Mouse (Mus musculus) hindbrain, embryonic 13.5 days (tissue): ENCODE measurements at regions not wholly inside any gene's neighbourhood (a gene's known extent, or its start where the extent isn't known, plus 50 kb on each side); places are given as distances from the start of the nearest gene placed in this dataset.

Source experiments
- ATAC-seq: fragments of 200-750 bp; cut with Nextera tagmentation; 2 replicates; pipeline ENCODE4 v1.8.0; 2017; ENCODE audit warnings: moderate TSS enrichment; ENCODE audit not compliant: low FRiP score
- H3K27ac ChIP-seq: fragments of 300-500 bp; sonication (generic); 2 replicates; pipeline ENCODE4 v1.5.1; 2015; ENCODE audit warnings: inconsistent platforms, mild to moderate bottlenecking, moderate library complexity
- H3K27me3 ChIP-seq: fragments of 300-500 bp; sonication (generic); 2 replicates; pipeline ENCODE4 v1.6.1; 2015; ENCODE audit warnings: mild to moderate bottlenecking, inconsistent platforms
- H3K36me3 ChIP-seq: fragments of 300-500 bp; sonication (generic); 2 replicates; pipeline ENCODE4 v1.6.1; 2015; ENCODE audit warnings: mild to moderate bottlenecking, inconsistent platforms
- H3K4me1 ChIP-seq: fragments of 300-500 bp; sonication (generic); replicated peaks from 2 replicates; pipeline ENCODE4 v1.6.1; 2015; ENCODE audit warnings: inconsistent platforms
- H3K4me2 ChIP-seq: fragments of 300-500 bp; sonication (generic); 2 replicates; pipeline ENCODE4 v1.6.1; 2015; ENCODE audit warnings: inconsistent platforms, mild to moderate bottlenecking, moderate library complexity
- H3K4me3 ChIP-seq: fragments of 300-500 bp; sonication (generic); 2 replicates; pipeline ENCODE4 v1.5.1; 2015; ENCODE audit warnings: mild to moderate bottlenecking, inconsistent platforms
- H3K9ac ChIP-seq: fragments of 300-500 bp; sonication (generic); 2 replicates; pipeline ENCODE4 v1.6.1; 2015; ENCODE audit warnings: mild to moderate bottlenecking, inconsistent platforms
- H3K9me3 ChIP-seq: fragments of 300-500 bp; sonication (generic); 2 replicates; pipeline ENCODE4 v1.6.1; 2016; ENCODE audit warnings: inconsistent platforms
- WGBS: fragments of 180-500 bp; shearing (Covaris S2); methylation state at CpG from one replicate; pipeline ENCODE4 v1.1.7; 2015; 5-methylcytosine and 5-hydroxymethylcytosine counted together

GRCm38 (mm10) chr4:88998286-88998685 is 118.3 kb upstream of the Ifne start:
- Histone ChIP-seq H3K4me1 (no peaks in the 10 kb centered on the region), H3K4me3 (no peak overlapping the region), H3K4me2 (no peak overlapping the region), H3K27ac (no peak overlapping the region), H3K27me3 (no peaks in the 10 kb centered on the region), H3K36me3 (no peaks in the 10 kb centered on the region), H3K9me3 (no peaks in the 10 kb centered on the region), H3K9ac (no peak overlapping the region)
- no peak for ATAC-seq
- WGBS, result 91% methylated on average over 5 of the region's 5 CpGs

- Histone ChIP-seq H3K4me3 (no peak overlapping the region), H3K4me2 (no peak overlapping the region), H3K27ac (no peak overlapping the region), H3K9ac (no peak overlapping the region), H3K27me3 (no peaks in the 10 kb centered on the region), H3K4me1 (no peaks in the 10 kb centered on the region), H3K9me3 (no peaks in the 10 kb centered on the region), H3K36me3 (no peaks in the 10 kb centered on the region)
- WGBS, result 86% methylated on average over 5 of the region's 5 CpGs
- no peak for ATAC-seq
These were observed 115.3 kb upstream of the Ifne start for GRCm38 (mm10) chr4:88995129-88995919.

DNA sequence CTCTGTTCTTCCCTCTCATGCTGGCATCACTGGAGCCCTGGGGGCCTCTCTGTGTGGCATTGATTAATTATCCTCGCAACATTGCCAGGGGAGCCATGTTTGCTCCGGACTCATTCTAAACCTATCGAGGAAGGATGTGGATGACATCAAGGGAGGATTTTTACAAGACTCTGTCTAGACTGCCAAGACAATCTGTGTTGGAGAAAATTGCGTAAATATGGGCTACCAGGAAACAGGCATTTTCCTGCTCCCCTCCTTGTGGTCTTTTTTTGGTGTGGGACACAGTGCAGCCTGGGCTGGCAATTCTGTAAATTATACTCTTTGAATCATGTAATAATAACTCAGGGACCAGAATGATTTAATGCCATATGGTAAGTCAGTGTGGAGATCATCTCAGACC is 114.5 kb upstream of the Ifne start:
- ATAC-seq, result no peak
- H3K27me3 ChIP-seq, result no peaks in the 10 kb centered on the region
- no peaks in the 10 kb centered on the region for H3K9me3 ChIP-seq
- WGBS, result 55% methylated on average over 4 of the region's 4 CpGs
- no peaks in the 10 kb centered on the region for H3K4me1 ChIP-seq
- H3K36me3 ChIP-seq, result no peaks in the 10 kb centered on the region
- no peak overlapping the region for H3K4me3 ChIP-seq
- H3K27ac ChIP-seq, result no peak overlapping the region
- no peak overlapping the region for H3K4me2 ChIP-seq
- no peak overlapping the region for H3K9ac ChIP-seq

- H3K9ac ChIP-seq, result no peak overlapping the region
- no peak overlapping the region for H3K4me2 ChIP-seq
- no peak overlapping the region for H3K27ac ChIP-seq
- no peak for ATAC-seq
- H3K36me3 ChIP-seq, result no peaks in the 10 kb centered on the region
- H3K4me1 ChIP-seq, result no peaks in the 10 kb centered on the region
- no peak overlapping the region for H3K4me3 ChIP-seq
- no peaks in the 10 kb centered on the region for H3K9me3 ChIP-seq
- WGBS, result 97% methylated on average over 2 of the region's 2 CpGs
- H3K27me3 ChIP-seq, result no peaks in the 10 kb centered on the region
These were observed 112.5 kb upstream of the Ifne start for GRCm38 (mm10) chr4:88992498-88992897.

- Histone ChIP-seq H3K9ac (no peak overlapping the region), H3K27me3 (no peaks in the 10 kb centered on the region), H3K27ac (no peak overlapping the region), H3K36me3 (no peaks in the 10 kb centered on the region), H3K4me3 (no peak overlapping the region), H3K9me3 (no peaks in the 10 kb centered on the region), H3K4me2 (no peak overlapping the region), H3K4me1 (no peaks in the 10 kb centered on the region)
- ATAC-seq, result no peak
- WGBS, result 73% methylated on average over 4 of the region's 4 CpGs
These were observed 108.4 kb upstream of the Ifne start for GRCm38 (mm10) chr4:88988363-88988762.

DNA sequence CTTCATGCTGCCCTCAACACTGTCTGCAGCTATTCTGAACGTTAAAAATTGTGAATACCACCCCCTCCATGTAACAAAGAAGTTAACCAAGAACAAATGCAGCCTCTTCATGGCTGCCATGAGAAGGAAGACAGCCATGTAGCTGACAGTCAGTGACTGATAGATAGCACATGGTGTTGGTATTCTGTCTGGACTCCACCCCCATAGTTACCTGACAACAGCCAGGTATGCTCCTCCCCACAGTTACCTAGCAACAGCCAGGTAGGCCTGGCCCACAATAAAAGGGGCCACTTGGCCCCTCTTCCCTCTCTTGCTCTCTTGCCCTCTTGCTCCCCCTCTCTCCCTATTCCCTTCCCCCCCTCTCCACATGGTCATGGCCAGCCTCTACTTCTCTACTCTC is 107.1 kb upstream of the Ifne start:
- no peak overlapping the region for H3K4me2 ChIP-seq
- no peak overlapping the region for H3K9ac ChIP-seq
- ATAC-seq, result no peak
- H3K4me1 ChIP-seq, result no peaks in the 10 kb centered on the region
- no peak overlapping the region for H3K27ac ChIP-seq
- WGBS, result 74% methylated on average over 1 of the region's 1 CpGs
- no peak overlapping the region for H3K4me3 ChIP-seq
- H3K9me3 ChIP-seq, result no peaks in the 10 kb centered on the region
- no peaks in the 10 kb centered on the region for H3K36me3 ChIP-seq
- H3K27me3 ChIP-seq, result no peaks in the 10 kb centered on the region

- ATAC-seq, result no peak
- Histone ChIP-seq H3K36me3 (no peaks in the 10 kb centered on the region), H3K4me2 (no peak overlapping the region), H3K4me1 (no peaks in the 10 kb centered on the region), H3K4me3 (no peak overlapping the region), H3K9ac (no peak overlapping the region), H3K27ac (no peak overlapping the region), H3K9me3 (no peaks in the 10 kb centered on the region), H3K27me3 (no peaks in the 10 kb centered on the region)
- WGBS, result 89% methylated on average over 3 of the region's 3 CpGs
These were observed 102.5 kb upstream of the Ifne start for GRCm38 (mm10) chr4:88982457-88982856.

DNA sequence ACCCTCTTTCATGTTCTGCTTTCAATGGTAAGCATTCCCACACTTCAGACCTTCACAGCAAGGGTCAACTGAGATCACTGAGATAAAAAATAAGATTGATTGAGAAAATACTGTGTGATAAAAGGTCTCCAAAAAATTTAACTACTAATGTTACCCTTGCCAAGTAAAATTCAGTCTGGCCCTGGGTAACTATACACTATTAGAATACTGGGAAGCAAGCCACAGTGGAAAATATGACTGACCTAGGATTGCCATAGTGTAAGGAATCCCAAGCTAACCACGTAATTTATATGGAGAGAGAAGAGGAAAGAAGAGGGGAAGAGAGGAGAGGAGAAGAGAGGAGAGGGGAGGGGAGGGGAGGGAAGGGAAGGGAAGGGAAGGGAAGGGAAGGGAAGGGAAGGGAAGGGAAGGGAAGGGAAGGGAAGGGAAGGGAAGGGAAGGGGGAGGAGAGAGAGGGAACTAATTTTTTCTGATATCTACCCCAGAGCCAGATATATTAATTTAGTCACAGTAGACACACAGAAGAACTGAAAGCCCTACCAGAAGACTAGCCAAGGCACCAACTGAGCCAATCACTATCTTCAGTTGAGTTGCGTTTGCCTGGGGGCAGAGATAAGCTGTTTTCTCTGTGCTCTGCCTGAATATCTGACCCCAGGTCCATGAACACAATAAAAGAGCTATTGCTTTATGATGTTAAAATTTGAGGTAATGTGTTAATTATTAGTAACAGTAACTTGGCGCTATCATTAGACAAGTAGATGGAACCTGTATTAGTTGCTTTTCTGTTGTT is 97.3 kb upstream of the Ifne start:
- H3K36me3 ChIP-seq, result no peaks in the 10 kb centered on the region
- no peaks in the 10 kb centered on the region for H3K4me1 ChIP-seq
- H3K4me3 ChIP-seq, result no peak overlapping the region
- ATAC-seq, result no peak
- no peak overlapping the region for H3K9ac ChIP-seq
- no peaks in the 10 kb centered on the region for H3K9me3 ChIP-seq
- H3K27me3 ChIP-seq, result no peaks in the 10 kb centered on the region
- H3K27ac ChIP-seq, result no peak overlapping the region
- 81% methylated on average over 3 of the region's 3 CpGs for WGBS
- no peak overlapping the region for H3K4me2 ChIP-seq

DNA sequence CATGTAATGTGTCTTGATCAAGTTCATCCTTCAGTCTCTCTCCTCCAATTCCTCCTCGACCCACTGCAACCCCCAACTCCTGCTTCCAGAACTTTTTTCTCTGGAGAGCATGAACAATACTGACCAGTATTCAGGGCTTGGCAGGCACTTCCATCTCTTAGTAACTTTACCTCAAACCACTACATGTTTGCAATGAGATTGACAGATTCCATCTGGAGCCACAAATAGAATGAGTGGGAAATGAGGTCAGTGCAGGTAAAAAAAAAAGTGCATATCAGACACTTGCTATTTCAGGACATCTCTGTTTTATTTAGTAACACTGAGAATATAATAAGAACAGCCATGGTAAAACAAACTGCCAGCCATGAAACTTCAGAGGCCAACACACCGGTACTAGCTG is 94.5 kb upstream of the Ifne start:
- H3K9ac ChIP-seq, result no peak overlapping the region
- no peak overlapping the region for H3K27ac ChIP-seq
- no peaks in the 10 kb centered on the region for H3K4me1 ChIP-seq
- no peak overlapping the region for H3K4me3 ChIP-seq
- no peaks in the 10 kb centered on the region for H3K36me3 ChIP-seq
- H3K9me3 ChIP-seq, result no peaks in the 10 kb centered on the region
- no peaks in the 10 kb centered on the region for H3K27me3 ChIP-seq
- no peak for ATAC-seq
- 87% methylated on average over 2 of the region's 2 CpGs for WGBS
- H3K4me2 ChIP-seq, result no peak overlapping the region

DNA sequence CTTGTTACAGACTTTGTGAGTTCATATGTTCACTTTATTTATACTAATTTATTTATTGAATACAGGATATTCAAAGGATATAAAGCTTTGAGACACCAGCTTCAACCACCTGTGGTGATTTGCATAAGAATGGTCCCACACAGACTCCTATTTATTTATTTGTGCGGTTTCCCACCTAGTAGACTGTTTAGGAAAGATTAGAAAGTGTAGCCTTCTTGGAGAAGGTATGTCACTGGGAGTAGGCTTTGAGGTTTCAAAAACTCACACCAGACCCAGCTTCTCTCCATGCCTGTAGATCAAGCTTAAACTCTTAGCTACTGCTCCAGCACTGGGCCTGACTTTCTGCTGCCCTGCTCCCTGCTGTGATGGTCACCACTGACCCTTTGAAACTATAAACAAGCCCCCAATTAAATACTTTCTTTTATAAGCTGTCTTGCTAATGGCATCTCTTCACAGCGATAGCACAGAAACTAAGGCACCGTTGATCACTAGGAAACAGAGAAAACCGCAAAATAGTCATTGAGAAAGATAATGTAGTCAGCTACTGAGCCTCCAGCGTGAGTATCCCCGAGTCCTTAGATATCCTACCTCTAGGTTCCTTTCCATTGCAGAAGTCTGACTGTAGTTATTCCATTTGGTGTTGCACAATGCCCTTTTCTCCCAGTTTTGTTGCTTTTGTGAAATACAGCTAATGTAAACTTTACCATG is 89.3 kb upstream of the Ifne start:
- H3K4me1 ChIP-seq, result no peaks in the 10 kb centered on the region
- no peak overlapping the region for H3K4me2 ChIP-seq
- no peaks in the 10 kb centered on the region for H3K36me3 ChIP-seq
- WGBS, result 52% methylated on average over 6 of the region's 6 CpGs
- H3K27me3 ChIP-seq, result no peaks in the 10 kb centered on the region
- no peak overlapping the region for H3K4me3 ChIP-seq
- ATAC-seq, result no peak
- H3K9ac ChIP-seq, result no peak overlapping the region
- H3K27ac ChIP-seq, result no peak overlapping the region
- H3K9me3 ChIP-seq, result no peaks in the 10 kb centered on the region

GRCm38 (mm10) chr4:88959621-88960020 is 79.6 kb upstream of the Ifne start:
- H3K9me3 ChIP-seq, result no peaks in the 10 kb centered on the region
- no peak overlapping the region for H3K9ac ChIP-seq
- ATAC-seq, result no peak
- no peaks in the 10 kb centered on the region for H3K4me1 ChIP-seq
- WGBS, result 56% methylated on average over 3 of the region's 3 CpGs
- H3K36me3 ChIP-seq, result no peaks in the 10 kb centered on the region
- no peak overlapping the region for H3K4me2 ChIP-seq
- no peak overlapping the region for H3K27ac ChIP-seq
- no peaks in the 10 kb centered on the region for H3K27me3 ChIP-seq
- no peak overlapping the region for H3K4me3 ChIP-seq

DNA sequence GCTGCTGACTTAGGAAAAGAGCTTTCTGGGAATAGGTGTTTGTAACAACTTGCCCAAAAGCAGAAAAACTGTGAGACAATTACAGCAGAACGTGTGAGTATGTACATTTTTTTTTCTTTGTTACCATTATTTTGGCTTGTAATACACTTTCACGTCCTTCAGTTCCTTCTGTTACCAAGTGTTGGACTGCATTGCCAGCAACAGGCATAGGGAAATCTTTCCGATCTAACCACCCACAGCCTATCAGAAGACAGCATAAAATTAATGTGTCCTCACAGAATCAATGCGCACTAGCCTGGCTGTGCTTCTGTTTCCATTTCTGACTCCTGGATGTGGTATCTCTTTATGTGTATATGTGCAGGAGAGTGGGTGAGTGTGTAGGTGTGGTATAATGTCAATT is 76.6 kb upstream of the Ifne start:
- Histone ChIP-seq H3K36me3 (no peaks in the 10 kb centered on the region), H3K4me3 (no peak overlapping the region), H3K4me2 (no peak overlapping the region), H3K27me3 (no peaks in the 10 kb centered on the region), H3K9me3 (no peaks in the 10 kb centered on the region), H3K9ac (no peak overlapping the region), H3K27ac (no peak overlapping the region), H3K4me1 (no peaks in the 10 kb centered on the region)
- 73% methylated on average over 4 of the region's 4 CpGs for WGBS
- no peak for ATAC-seq
